Mouse (Mus musculus) thymus, postnatal 4 days (tissue): ENCODE measurements around the gene Igsf9.
A peak's percentile ranks its signal among the peaks of the same experiment; 100 is the strongest.

Experiments
- DNase-seq: peaks from one replicate; pipeline ENCODE4 v3.0.0; 2021

Igsf9 gene

GRCm38 (mm10) chr1:172520576-172521440, 39.2 kb downstream of the Igsf9 start, which contains the start of gene Cfap45:
TSS of gene Cfap45 (plus strand) at chr1:172520801.
- DNase-seq, result peak; percentile 89

DNA sequence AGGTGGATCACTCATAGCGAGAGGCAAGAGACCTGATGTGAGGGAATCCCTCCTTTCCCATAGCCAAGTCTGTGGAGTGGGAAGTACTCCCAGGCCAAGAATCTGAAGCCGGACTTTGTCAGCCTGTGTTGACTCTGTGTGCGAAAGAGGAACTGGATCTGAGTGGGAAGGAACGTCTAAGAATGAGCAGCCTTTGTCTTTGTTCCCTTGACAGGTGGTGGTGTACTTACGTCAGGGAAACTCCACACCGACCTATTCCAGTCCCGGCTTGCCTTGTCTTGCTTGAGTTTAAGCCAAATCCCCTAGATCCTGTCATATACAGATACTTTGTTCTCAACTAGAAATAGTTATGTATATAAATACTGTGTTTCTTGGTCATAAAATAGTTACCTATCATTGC, 40.9 kb downstream of the Igsf9 start:
- no peak for DNase-seq

- DNase-seq, result no peak
These were observed 42.1 kb downstream of the Igsf9 start for GRCm38 (mm10) chr1:172523699-172524101.

DNA sequence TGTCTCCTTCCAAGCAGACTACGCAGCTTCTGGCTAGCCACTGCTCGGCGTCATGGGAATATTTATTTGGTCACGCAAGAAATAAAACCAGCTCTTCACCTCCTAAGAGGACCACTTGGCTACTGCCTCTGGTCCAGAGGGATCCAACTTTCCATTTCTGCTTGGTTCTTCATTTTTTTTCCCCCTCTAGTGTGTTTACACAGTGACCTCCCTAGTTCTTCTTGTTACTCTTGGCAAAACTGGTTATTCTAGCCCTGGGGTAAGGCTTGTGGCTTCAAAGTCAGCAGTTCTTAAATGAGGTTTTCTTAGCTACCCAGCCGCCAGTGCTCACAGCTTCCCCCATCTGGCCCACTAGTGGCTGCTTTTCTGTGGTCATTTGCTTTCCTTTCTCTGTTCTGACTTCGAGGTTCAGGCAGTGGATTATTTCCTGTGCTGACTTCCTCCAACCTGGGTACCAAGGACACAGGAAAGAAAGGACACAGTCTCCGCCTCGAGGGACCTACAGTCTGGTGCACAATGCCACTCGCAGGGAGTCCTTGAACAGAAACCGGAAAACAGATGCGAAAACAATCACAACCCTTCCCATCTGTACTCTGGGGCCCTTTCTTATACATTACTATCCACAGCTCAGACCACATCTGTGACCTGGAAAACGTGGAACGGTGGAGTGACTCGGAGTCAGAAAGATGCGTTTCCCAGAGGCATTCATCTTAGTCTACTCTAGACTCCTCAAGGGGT, 43.6 kb downstream of the Igsf9 start:
- DNase-seq, result no peak

GRCm38 (mm10) chr1:172525971-172526370, 44.4 kb downstream of the Igsf9 start:
- no peak for DNase-seq

DNA sequence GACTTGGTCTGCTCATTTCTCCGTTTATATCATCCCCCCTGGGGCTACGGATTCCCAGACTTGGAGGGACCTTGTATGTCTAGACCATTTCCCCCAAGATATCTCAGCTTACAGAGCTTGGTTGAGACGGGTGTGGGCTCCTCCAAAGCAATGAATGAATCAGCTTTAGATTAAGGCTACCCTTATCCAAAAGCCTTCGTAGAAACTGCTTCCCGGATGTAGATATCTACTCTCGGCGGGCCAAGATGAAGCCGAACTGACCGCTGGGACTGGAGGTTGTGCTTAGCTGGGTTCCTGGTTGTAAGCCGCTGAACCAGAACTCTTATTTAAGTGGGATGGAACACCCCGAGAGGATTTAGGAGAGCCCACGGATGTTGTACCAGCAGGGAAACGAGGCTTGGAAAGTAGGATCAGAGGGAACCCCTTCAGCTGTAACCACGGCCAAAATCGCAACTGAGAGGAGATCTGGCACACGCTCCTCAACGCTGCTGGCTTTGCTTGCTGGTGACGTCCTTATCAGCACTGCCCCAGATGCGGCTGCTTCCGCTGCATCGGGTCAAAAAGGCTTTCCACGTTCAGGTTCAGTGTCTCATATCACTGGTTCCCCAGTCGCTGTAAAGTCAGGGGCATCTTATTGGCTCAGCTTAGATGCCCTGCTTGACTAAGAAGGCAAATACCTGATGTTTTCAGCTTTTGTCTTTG, 44.9 kb downstream of the Igsf9 start:
- no peak for DNase-seq

- DNase-seq, result no peak
These were observed 45.8 kb downstream of the Igsf9 start for GRCm38 (mm10) chr1:172527431-172527830.

DNA sequence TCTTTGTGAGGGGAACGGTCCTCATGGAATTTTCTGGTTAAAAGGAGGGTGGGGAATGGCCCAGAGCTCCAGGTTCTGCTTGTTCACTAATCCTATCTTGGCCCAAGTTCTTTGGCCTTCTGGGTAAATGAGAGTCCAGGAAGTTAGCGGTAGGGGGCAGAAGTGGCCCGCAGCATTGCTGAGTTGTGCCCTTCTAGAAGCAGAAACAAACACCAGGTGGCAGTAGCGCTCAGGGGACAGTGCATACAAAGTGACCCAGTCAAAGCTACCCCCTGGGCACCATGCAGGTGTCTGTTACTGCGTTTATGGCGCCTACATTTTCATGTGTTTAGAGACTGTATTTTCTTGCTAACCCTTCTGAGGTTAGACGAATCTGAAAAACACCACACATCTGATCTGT, 47.1 kb downstream of the Igsf9 start:
- DNase-seq, result peak; percentile 91

DNA sequence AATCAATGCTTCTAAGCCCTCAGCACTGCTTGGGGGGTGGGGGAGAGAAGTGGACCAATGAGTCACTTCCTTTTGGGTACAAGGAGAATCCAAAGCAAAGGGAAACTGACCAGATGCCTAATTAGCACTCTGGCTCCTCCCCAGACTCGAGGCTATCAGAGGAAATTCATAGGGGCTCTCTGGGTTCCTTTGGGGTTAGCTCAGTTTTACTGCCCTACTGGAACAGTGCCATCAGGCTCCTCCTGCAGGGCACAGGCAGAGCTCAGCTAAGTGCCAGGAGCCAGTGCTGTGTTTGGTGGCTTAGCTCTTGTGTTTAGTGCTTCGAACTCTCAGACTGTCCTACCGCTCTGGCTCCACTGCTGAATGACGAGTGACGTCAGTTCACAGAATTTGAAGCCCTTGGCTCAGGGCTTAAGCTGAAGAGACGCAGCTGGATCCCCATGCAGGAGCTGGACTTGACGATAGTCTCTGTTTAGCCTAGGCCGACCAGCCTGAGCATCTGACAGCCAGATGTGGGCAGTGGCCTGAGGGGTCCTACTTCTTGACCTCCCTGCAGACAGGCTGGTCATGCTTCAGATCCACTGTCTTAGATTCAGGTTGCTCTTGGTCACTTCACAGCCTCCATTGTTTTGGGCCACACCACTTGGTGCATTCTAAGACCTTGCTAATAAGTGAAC, 49.1 kb downstream of the Igsf9 start:
- no peak for DNase-seq

DNA sequence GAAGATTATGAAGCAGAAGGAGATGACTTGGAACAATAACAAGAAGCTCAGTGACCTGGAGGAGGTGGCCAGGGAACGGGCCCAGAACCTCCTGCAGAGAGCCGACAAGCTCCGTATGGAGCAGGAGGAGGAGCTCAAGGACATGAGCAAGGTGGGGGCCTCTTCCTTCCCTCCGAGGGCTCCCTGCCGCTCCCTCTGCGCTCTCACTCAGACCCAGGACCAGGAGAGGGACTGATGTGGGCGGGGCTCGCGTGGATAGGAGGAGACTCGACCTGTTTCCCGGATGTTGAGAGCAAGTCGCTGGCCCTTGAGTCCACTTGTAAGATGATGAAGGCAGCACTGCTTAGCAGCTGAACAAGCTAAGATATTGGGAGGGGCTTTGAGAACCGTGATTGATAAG, 51.0 kb downstream of the Igsf9 start:
- peak; percentile 39 for DNase-seq

- DNase-seq, result no peak
These were observed 53.5 kb downstream of the Igsf9 start for GRCm38 (mm10) chr1:172535116-172535515.

GRCm38 (mm10) chr1:172539827-172540226, 58.2 kb downstream of the Igsf9 start:
- DNase-seq, result no peak

- DNase-seq, result no peak
These were observed 58.8 kb downstream of the Igsf9 start for GRCm38 (mm10) chr1:172540283-172540820.

DNA sequence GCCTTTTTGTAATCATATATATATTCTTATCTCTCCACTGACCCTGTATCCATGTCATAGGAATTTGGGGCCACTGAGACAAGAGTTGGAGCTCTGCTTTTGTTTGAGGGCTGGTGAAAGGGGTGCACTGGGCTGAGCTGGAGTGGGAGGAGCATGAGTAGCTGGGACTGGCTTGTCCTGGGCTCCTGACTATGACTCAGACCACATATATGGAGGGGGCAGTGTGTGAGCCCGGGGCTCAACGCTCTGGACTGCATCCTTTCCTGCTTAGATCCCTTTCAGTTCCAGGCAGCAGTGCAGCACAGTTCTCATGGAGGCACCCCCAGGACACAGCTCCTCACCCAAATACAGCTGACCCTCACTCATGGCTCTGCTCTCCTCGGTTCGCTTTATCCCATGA, 64.5 kb downstream of the Igsf9 start:
- DNase-seq, result no peak
